Mouse (Mus musculus) kidney, adult 11 months (tissue): Measurements from ENCODE around the gene Bfsp1.
A peak's percentile ranks its signal among the peaks of the same experiment; 100 is the strongest.

Experiments used
- DNase-seq: peaks from one replicate; pipeline ENCODE4 v3.0.0; 2022

Gene Bfsp1

GRCm38 (mm10) chr2:143862484-143863231 lies at the start of gene Bfsp1:
Gene Bfsp1 (minus strand): TSS chr2:143863173.
- DNase-seq = no peak

- DNase-seq = no peak
These were observed 49.2 kb upstream of the Bfsp1 start for GRCm38 (mm10) chr2:143912199-143912598.

- DNase-seq = no peak
These were observed 46.3 kb upstream of the Bfsp1 start for GRCm38 (mm10) chr2:143909230-143909629.

- peak; percentile 39 for DNase-seq
These were observed 41.9 kb upstream of the Bfsp1 start for GRCm38 (mm10) chr2:143904896-143905295.

GRCm38 (mm10) chr2:143903376-143904045 lies 40.5 kb upstream of the Bfsp1 start:
- DNase-seq = no peak

- no peak for DNase-seq
These were observed 37.9 kb upstream of the Bfsp1 start for GRCm38 (mm10) chr2:143900821-143901351.

- DNase-seq = no peak
These were observed 36.7 kb upstream of the Bfsp1 start for GRCm38 (mm10) chr2:143899470-143900220.

GRCm38 (mm10) chr2:143891302-143892048 lies 28.5 kb upstream of the Bfsp1 start:
- DNase-seq = no peak

- peak; percentile 75 for DNase-seq
These were observed 27.0 kb upstream of the Bfsp1 start for GRCm38 (mm10) chr2:143889860-143890433.

GRCm38 (mm10) chr2:143889131-143889859 lies 26.3 kb upstream of the Bfsp1 start:
- DNase-seq = no peak

GRCm38 (mm10) chr2:143882606-143883288 lies 19.8 kb upstream of the Bfsp1 start:
- DNase-seq = no peak

GRCm38 (mm10) chr2:143882002-143882401 lies 19.0 kb upstream of the Bfsp1 start:
- DNase-seq = no peak

- no peak for DNase-seq
These were observed 16.3 kb upstream of the Bfsp1 start for GRCm38 (mm10) chr2:143879311-143879710.

- no peak for DNase-seq
These were observed 14.1 kb upstream of the Bfsp1 start for GRCm38 (mm10) chr2:143876929-143877632.

- DNase-seq = no peak
These were observed 13.1 kb upstream of the Bfsp1 start for GRCm38 (mm10) chr2:143876026-143876425.

- no peak for DNase-seq
These were observed 8.1 kb upstream of the Bfsp1 start for GRCm38 (mm10) chr2:143870936-143871688.

GRCm38 (mm10) chr2:143867326-143867725 lies 4.4 kb upstream of the Bfsp1 start:
- DNase-seq = peak; percentile 69

GRCm38 (mm10) chr2:143864600-143864999 lies 1.6 kb upstream of the Bfsp1 start:
- no peak for DNase-seq

- no peak for DNase-seq
These were observed 3.8 kb downstream of the Bfsp1 start for GRCm38 (mm10) chr2:143859166-143859565.
